Mouse (Mus musculus) liver, adult 2 months (tissue): ENCODE data around the gene Nmd3.

ENCODE experiments used
- CTCF ChIP-seq: fragments of 200-500 bp; IDR thresholded peaks from 2 replicates; pipeline ENCODE4 v1.5.1; 2011; ENCODE audit warnings: low read depth, low read length, control low read depth
- POLR2A ChIP-seq: fragments of 200-500 bp; IDR thresholded peaks from 2 replicates; pipeline ENCODE4 v1.6.1; 2011; ENCODE audit warnings: low read length, control low read depth; ENCODE audit not compliant: insufficient read depth; ENCODE audit errors: extremely low read depth

GRCm38 (mm10) chr3:69730930-69731329 lies 9.1 kb downstream of the Nmd3 start:
- TF ChIP-seq CTCF (no peak), POLR2A (no peak)
